9 mouse cellular contexts compared by ENCODE assay signal in genomic region chr5:24455076-24455475, GRCm38 (mm10). TPM values are rescaled to one million over a fixed set of nuclear protein-coding genes. Genes with fewer than 3 reads are reported as not detected.
DNase-seq lines count a peak whose midpoint lies in the region; ATAC-seq and TF ChIP-seq lines count a peak whose summit lies in the region.
"Had no signal": no experiment of that assay in that cellular context is flagged by ENCODE, and none has a peak within 500 bp of the region (broad histone marks: within the 10 kb centered on the region; RNA-seq: fewer than 3 reads in every experiment).

No protein-coding gene starts in this region.

- H3K4me1 ChIP-seq in lung, embryonic 15.5 days: peaks cover 42% of the 10 kb centered on the region
- peaks cover 16% of the 10 kb centered on the region for H3K4me1 ChIP-seq in lung, adult 2 months (ENCODE audit: control insufficient read depth, insufficient read depth, low read length)
- H3K4me1 ChIP-seq in embryonic facial prominence, embryonic 11.5 days (ENCODE audit: control insufficient read depth, insufficient read depth, low read length): peaks cover 9% of the 10 kb centered on the region
- peaks cover 46% of the 10 kb centered on the region for H3K4me1 ChIP-seq in hindbrain, embryonic 15.5 days (replicated peaks)
- H3K4me1 ChIP-seq in neural tube, embryonic 14.5 days (ENCODE audit: control insufficient read depth, insufficient read depth, low read length): peaks cover 36% of the 10 kb centered on the region

- no peak overlapping the region for H3K4me3 ChIP-seq in lung, embryonic 15.5 days
- no peak overlapping the region for H3K4me3 ChIP-seq in lung, adult 2 months (replicated peaks; ENCODE audit: extremely low read depth, low read depth, low read length)
- no peak overlapping the region; the same call in 1 of the 2 replicates for H3K4me3 ChIP-seq in embryonic facial prominence, embryonic 11.5 days (ENCODE audit: low read depth, low read length)
- 0 out of 2 replicates have a peak overlapping the region, but pooled peaks have one; percentile 16 for H3K4me3 ChIP-seq in hindbrain, embryonic 15.5 days
- 0 out of 2 replicates have a peak overlapping the region, but pooled peaks have one; percentile 1 for H3K4me3 ChIP-seq in neural tube, embryonic 14.5 days (ENCODE audit: low read depth, low read length)

- H3K9me3 ChIP-seq in lung, embryonic 15.5 days: no peaks in the 10 kb centered on the region
- no peaks in the 10 kb centered on the region for H3K9me3 ChIP-seq in embryonic facial prominence, embryonic 11.5 days (replicated peaks; ENCODE audit: control insufficient read depth, low read length)
- H3K9me3 ChIP-seq in hindbrain, embryonic 15.5 days: no peaks in the 10 kb centered on the region
- H3K9me3 ChIP-seq in neural tube, embryonic 14.5 days (ENCODE audit: control insufficient read depth, low read length): no peaks in the 10 kb centered on the region

- TF ChIP-seq CTCF in lung, adult 2 months (IDR thresholded peaks at IDR 0.05; ENCODE audit: insufficient read depth, low read length): no peak

- 0 out of 2 replicates have a peak overlapping the region, but pooled peaks have one; percentile 7 for H3K9ac ChIP-seq in lung, embryonic 15.5 days
- no peak overlapping the region for H3K9ac ChIP-seq in embryonic facial prominence, embryonic 11.5 days (replicated peaks; ENCODE audit: low read length)
- peak overlapping the region; percentile 15; the same call in 1 of the 2 replicates for H3K9ac ChIP-seq in hindbrain, embryonic 15.5 days
- peak overlapping the region; percentile 25 for H3K9ac ChIP-seq in neural tube, embryonic 14.5 days (replicated peaks; ENCODE audit: low read depth, low read length)

- TF ChIP-seq POLR2A in lung, adult 2 months (IDR thresholded peaks at IDR 0.05; ENCODE audit: borderline replicate concordance, extremely low read depth, low read depth, low read length): no peak

- peak overlapping the region; percentile 82 for H3K27ac ChIP-seq in lung, embryonic 15.5 days
- no peak overlapping the region for H3K27ac ChIP-seq in embryonic facial prominence, embryonic 11.5 days (replicated peaks; ENCODE audit: low read depth, low read length)
- H3K27ac ChIP-seq in hindbrain, embryonic 15.5 days (replicated peaks): peak overlapping the region; percentile 42; the same call in 1 of the 2 replicates
- H3K27ac ChIP-seq in neural tube, embryonic 14.5 days (ENCODE audit: low read depth, low read length): no peak overlapping the region

- 57% methylated on average over 3 of the region's 3 CpGs for WGBS in lung, embryonic 15.5 days
- WGBS in lung, adult 2 months: 56% methylated on average over 3 of the region's 3 CpGs
- WGBS in embryonic facial prominence, embryonic 11.5 days: 56% methylated on average over 3 of the region's 3 CpGs
- WGBS in hindbrain, embryonic 15.5 days: 52% methylated on average over 3 of the region's 3 CpGs
- WGBS in neural tube, embryonic 14.5 days: 53% methylated on average over 3 of the region's 3 CpGs

- H3K27me3 ChIP-seq in lung, embryonic 15.5 days: no peaks in the 10 kb centered on the region
- no peaks in the 10 kb centered on the region for H3K27me3 ChIP-seq in embryonic facial prominence, embryonic 11.5 days (ENCODE audit: control insufficient read depth, insufficient read depth, low read length)
- no peaks in the 10 kb centered on the region for H3K27me3 ChIP-seq in hindbrain, embryonic 15.5 days
- no peaks in the 10 kb centered on the region; the same call in 1 of the 2 replicates for H3K27me3 ChIP-seq in neural tube, embryonic 14.5 days (ENCODE audit: control insufficient read depth, insufficient read depth, low read length)

- no peaks in the 10 kb centered on the region for H3K36me3 ChIP-seq in lung, embryonic 15.5 days
- H3K36me3 ChIP-seq in embryonic facial prominence, embryonic 11.5 days (replicated peaks; ENCODE audit: control insufficient read depth, insufficient read depth, low read depth, low read length): no peaks in the 10 kb centered on the region; the same call in 1 of the 2 replicates
- no peaks in the 10 kb centered on the region for H3K36me3 ChIP-seq in hindbrain, embryonic 15.5 days
- no peaks in the 10 kb centered on the region for H3K36me3 ChIP-seq in neural tube, embryonic 14.5 days (ENCODE audit: control insufficient read depth, insufficient read depth, low read length)

- no peak for ATAC-seq in lung, embryonic 15.5 days (ENCODE audit: borderline replicate concordance, extremely low read depth, low FRiP score, low TSS enrichment)
- no peak for ATAC-seq in embryonic facial prominence, embryonic 11.5 days (replicated peaks; ENCODE audit: insufficient number of reproducible peaks, low FRiP score, low TSS enrichment, low read depth)
- no peak for ATAC-seq in hindbrain, embryonic 15.5 days (ENCODE audit: low FRiP score, low read depth)
- ATAC-seq in neural tube, embryonic 14.5 days (ENCODE audit: low read depth): no peak

- DNase-seq in lung, adult 2 months: no peak
- no peak for DNase-seq in embryonic facial prominence, embryonic 11.5 days (ENCODE audit: low spot score)
- no peak for DNase-seq in right cerebral cortex, postnatal 14 days
- DNase-seq in c-Kit-positive CD71-positive TER-119-positive erythroid progenitor cells, embryonic 14.5 days (ENCODE audit: low spot score): no peak
- no peak for DNase-seq in adipocyte (ENCODE audit: low spot score)
- DNase-seq: gastrocnemius, postnatal 25 days had no signal

- peak overlapping the region; percentile 29 for H3K4me2 ChIP-seq in lung, embryonic 15.5 days
- peak overlapping the region; percentile 2; the same call in 1 of the 2 replicates for H3K4me2 ChIP-seq in embryonic facial prominence, embryonic 11.5 days (ENCODE audit: low read depth, low read length)
- H3K4me2 ChIP-seq in hindbrain, embryonic 15.5 days: peak overlapping the region; percentile 99
- peak overlapping the region; percentile 95 for H3K4me2 ChIP-seq in neural tube, embryonic 14.5 days (ENCODE audit: low read depth, low read length)

RNA-seq across cellular contexts. Expression of gene Agap3, which starts 3.1 kb away (rescaled TPM):
- polyA plus RNA-seq in lung, embryonic 15.5 days (2015; fragmentation: Nextera tagmentation; extraction: Ambion mirVana): 41.3 and 42.8 TPM in 2 replicates
- 127 TPM in 2 replicates for polyA plus RNA-seq in lung, adult 2 months (2012; rRNA removed)
- 40.0 and 45.1 TPM in 2 replicates for polyA plus RNA-seq in embryonic facial prominence, embryonic 11.5 days (2014; fragmentation: Nextera tagmentation; extraction: Ambion mirVana)
- polyA plus RNA-seq in hindbrain, embryonic 15.5 days (2015; fragmentation: Nextera tagmentation; extraction: Ambion mirVana): 112 and 124 TPM in 2 replicates
- polyA plus RNA-seq in neural tube, embryonic 14.5 days (2014; fragmentation: Nextera tagmentation; extraction: Ambion mirVana): 59.3 and 63.6 TPM in 2 replicates

RNA-seq across cellular contexts. Expression of gene Tmub1, which starts 7.4 kb away (rescaled TPM):
- 15.9 and 18.7 TPM in 2 replicates for polyA plus RNA-seq in lung, embryonic 15.5 days (2015; fragmentation: Nextera tagmentation; extraction: Ambion mirVana)
- 49.5 and 56.4 TPM in 2 replicates for polyA plus RNA-seq in lung, adult 2 months (2012; rRNA removed)
- polyA plus RNA-seq in embryonic facial prominence, embryonic 11.5 days (2014; fragmentation: Nextera tagmentation; extraction: Ambion mirVana): 20.2 and 24.7 TPM in 2 replicates
- 55.1 and 64.2 TPM in 2 replicates for polyA plus RNA-seq in hindbrain, embryonic 15.5 days (2015; fragmentation: Nextera tagmentation; extraction: Ambion mirVana)
- 63.9 and 68.0 TPM in 2 replicates for polyA plus RNA-seq in neural tube, embryonic 14.5 days (2014; fragmentation: Nextera tagmentation; extraction: Ambion mirVana)

RNA-seq across cellular contexts. Expression of gene Fastk, which starts 10.0 kb away (rescaled TPM):
- polyA plus RNA-seq in lung, embryonic 15.5 days (2015; fragmentation: Nextera tagmentation; extraction: Ambion mirVana): 91.2 and 96.3 TPM in 2 replicates
- 187 and 234 TPM in 2 replicates for polyA plus RNA-seq in lung, adult 2 months (2012; rRNA removed)
- 77.8 and 88.2 TPM in 2 replicates for polyA plus RNA-seq in embryonic facial prominence, embryonic 11.5 days (2014; fragmentation: Nextera tagmentation; extraction: Ambion mirVana)
- polyA plus RNA-seq in hindbrain, embryonic 15.5 days (2015; fragmentation: Nextera tagmentation; extraction: Ambion mirVana): 96.8 and 113 TPM in 2 replicates
- 93.2 and 97.7 TPM in 2 replicates for polyA plus RNA-seq in neural tube, embryonic 14.5 days (2014; fragmentation: Nextera tagmentation; extraction: Ambion mirVana)

RNA-seq across cellular contexts. Expression of gene Slc4a2, which starts 31.4 kb away (rescaled TPM):
- polyA plus RNA-seq in lung, embryonic 15.5 days (2015; fragmentation: Nextera tagmentation; extraction: Ambion mirVana): 40.4 and 44.4 TPM in 2 replicates
- 84.6 and 86.8 TPM in 2 replicates for polyA plus RNA-seq in lung, adult 2 months (2012; rRNA removed)
- polyA plus RNA-seq in embryonic facial prominence, embryonic 11.5 days (2014; fragmentation: Nextera tagmentation; extraction: Ambion mirVana): 16.5 and 20.6 TPM in 2 replicates
- 25.1 and 26.8 TPM in 2 replicates for polyA plus RNA-seq in hindbrain, embryonic 15.5 days (2015; fragmentation: Nextera tagmentation; extraction: Ambion mirVana)
- 11.2 and 13.8 TPM in 2 replicates for polyA plus RNA-seq in neural tube, embryonic 14.5 days (2014; fragmentation: Nextera tagmentation; extraction: Ambion mirVana)

RNA-seq across cellular contexts. Expression of gene Cdk5, which starts 31.7 kb away (rescaled TPM):
- 38.6 and 43.4 TPM in 2 replicates for polyA plus RNA-seq in lung, embryonic 15.5 days (2015; fragmentation: Nextera tagmentation; extraction: Ambion mirVana)
- 47.0 and 71.4 TPM in 2 replicates for polyA plus RNA-seq in lung, adult 2 months (2012; rRNA removed)
- 49.9 and 50.8 TPM in 2 replicates for polyA plus RNA-seq in embryonic facial prominence, embryonic 11.5 days (2014; fragmentation: Nextera tagmentation; extraction: Ambion mirVana)
- polyA plus RNA-seq in hindbrain, embryonic 15.5 days (2015; fragmentation: Nextera tagmentation; extraction: Ambion mirVana): 115 and 123 TPM in 2 replicates
- polyA plus RNA-seq in neural tube, embryonic 14.5 days (2014; fragmentation: Nextera tagmentation; extraction: Ambion mirVana): 119 and 126 TPM in 2 replicates

Comparison
In these comparisons a context has a peak if more than half of its experiments do, and no peak if none do; other contexts are left out.
1. H3K27ac ChIP-seq: peak in lung, embryonic 15.5 days (single experiment) and hindbrain, embryonic 15.5 days (single experiment); none in embryonic facial prominence, embryonic 11.5 days (single experiment) and neural tube, embryonic 14.5 days (single experiment).
2. H3K4me2 ChIP-seq: peak in every context shown above with its lines; median percentile 99 in hindbrain, embryonic 15.5 days; 95 in neural tube, embryonic 14.5 days; 29 in lung, embryonic 15.5 days; 2 in embryonic facial prominence, embryonic 11.5 days.
3. H3K4me3 ChIP-seq: peak in hindbrain, embryonic 15.5 days (single experiment) and neural tube, embryonic 14.5 days (single experiment); none in lung, embryonic 15.5 days (single experiment), lung, adult 2 months (single experiment) and embryonic facial prominence, embryonic 11.5 days (single experiment).